Mouse (Mus musculus) stomach, embryonic 15.5 days (tissue): Measurements from ENCODE around the gene Gtf3c4. TPM values are rescaled to one million over a fixed set of nuclear protein-coding genes. Genes with fewer than 3 reads are reported as not detected.

Source experiments
- ATAC-seq: fragments of 200-750 bp; cut with Nextera tagmentation; 2 replicates; pipeline ENCODE4 v1.8.0; 2017; ENCODE audit warnings: low read depth, moderate number of reproducible peaks, moderate TSS enrichment; ENCODE audit not compliant: insufficient read depth, low FRiP score
- H3K27ac ChIP-seq: fragments of 300-500 bp; sonication (generic); 2 replicates; pipeline ENCODE4 v1.5.1; 2015; ENCODE audit warnings: mild to moderate bottlenecking, inconsistent platforms
- H3K27me3 ChIP-seq: fragments of 300-500 bp; sonication (generic); replicated peaks from 2 replicates; pipeline ENCODE4 v1.6.1; 2015; ENCODE audit warnings: inconsistent platforms
- H3K36me3 ChIP-seq: fragments of 300-500 bp; sonication (generic); 2 replicates; pipeline ENCODE4 v1.6.1; 2015; ENCODE audit warnings: inconsistent platforms
- H3K4me1 ChIP-seq: fragments of 300-500 bp; sonication (generic); 2 replicates; pipeline ENCODE4 v1.6.1; 2015; ENCODE audit warnings: inconsistent platforms
- H3K4me2 ChIP-seq: fragments of 300-500 bp; sonication (generic); 2 replicates; pipeline ENCODE4 v1.6.1; 2015; ENCODE audit warnings: mild to moderate bottlenecking, inconsistent platforms
- H3K4me3 ChIP-seq: fragments of 300-500 bp; sonication (generic); replicated peaks from 2 replicates; pipeline ENCODE4 v1.5.1; 2015; ENCODE audit warnings: inconsistent platforms
- H3K9ac ChIP-seq: fragments of 300-500 bp; sonication (generic); 2 replicates; pipeline ENCODE4 v1.6.1; 2015; ENCODE audit warnings: inconsistent platforms
- H3K9me3 ChIP-seq: fragments of 300-500 bp; sonication (generic); 2 replicates; pipeline ENCODE4 v1.6.1; 2016; ENCODE audit warnings: inconsistent platforms
- WGBS: fragments of 180-500 bp; shearing (Covaris S2); methylation state at CpG from one replicate; pipeline ENCODE4 v1.1.7; 2015; 5-methylcytosine and 5-hydroxymethylcytosine counted together
- polyA plus RNA-seq: library from polyadenylated mRNA; unstranded; fragments of >200 nt; fragmentation: Nextera tagmentation; extraction: Ambion mirVana; gene quantifications from 2 replicates; pipeline ENCODE4 v1.2.1, GENCODE M21; 2015

Gene Gtf3c4
- polyA plus RNA-seq, 1 experiment from 2014 or later: 12.5 TPM

DNA sequence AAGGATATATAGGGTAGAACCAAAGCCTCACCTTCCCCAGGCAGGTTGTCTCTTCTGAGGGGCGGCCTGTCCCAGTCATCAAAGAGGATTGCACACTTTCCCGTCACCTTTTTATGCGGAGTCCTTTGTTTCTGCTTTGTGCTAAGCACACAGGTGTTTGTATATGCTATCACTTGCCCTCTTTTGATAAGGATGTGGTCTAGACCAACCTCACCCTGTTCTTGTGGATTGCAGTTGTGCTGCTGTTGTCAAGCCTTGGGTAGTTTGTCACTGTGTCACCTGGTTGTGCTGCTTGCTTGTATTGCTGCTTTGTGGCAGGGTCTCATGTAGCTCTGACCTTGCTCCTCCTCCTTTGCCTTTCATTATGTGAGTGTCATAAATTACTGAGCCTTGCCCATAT lies 12.4 kb upstream of the Gtf3c4 start:
- Histone ChIP-seq H3K27ac (no peak overlapping the region), H3K9me3 (no peaks in the 10 kb centered on the region), H3K4me2 (no peak overlapping the region), H3K36me3 (peaks cover 20% of the 10 kb centered on the region), H3K4me1 (no peaks in the 10 kb centered on the region), H3K27me3 (no peaks in the 10 kb centered on the region), H3K4me3 (no peak overlapping the region), H3K9ac (no peak overlapping the region)
- WGBS: 74% methylated on average over 3 of the region's 3 CpGs
- ATAC-seq: no peak

DNA sequence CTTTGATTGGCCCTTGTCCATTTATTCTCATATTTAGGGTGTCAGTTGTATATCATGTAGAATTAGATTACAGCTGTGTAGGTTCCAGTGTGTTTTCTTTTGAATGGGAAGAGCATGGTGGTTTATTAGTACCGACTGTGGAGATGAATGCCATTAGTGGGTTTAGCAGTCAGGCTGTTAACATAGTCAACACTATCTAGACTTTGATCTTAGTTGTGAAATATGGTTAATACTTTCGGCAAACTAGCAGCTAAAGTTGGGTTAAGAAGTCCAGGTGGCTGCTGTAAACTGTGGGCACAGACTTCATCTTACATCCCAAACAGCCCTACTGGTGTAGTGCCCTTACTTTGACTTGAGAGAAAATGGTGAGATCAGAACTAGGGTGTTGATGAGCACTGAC lies 8.7 kb upstream of the Gtf3c4 start:
- WGBS: 82% methylated on average over 2 of the region's 2 CpGs

DNA sequence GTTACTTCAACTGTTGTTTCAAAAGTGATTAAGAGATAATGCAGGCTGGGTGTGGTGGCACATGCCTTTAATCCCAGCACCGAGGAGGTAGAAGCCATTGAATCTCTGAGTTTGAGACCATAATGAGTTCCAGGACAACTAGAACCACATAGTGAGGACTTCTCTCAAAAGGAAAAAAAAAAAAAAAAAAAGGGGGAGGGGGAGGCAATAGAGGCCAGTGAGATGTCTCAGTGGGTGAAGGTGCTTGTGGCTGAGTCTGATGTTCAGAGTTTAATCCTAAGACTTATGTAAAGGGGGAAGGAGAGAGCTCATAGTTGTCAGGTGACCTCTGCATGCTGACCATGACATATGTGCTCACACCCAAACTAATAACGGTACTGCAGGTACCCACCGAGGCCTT lies 1.9 kb upstream of the Gtf3c4 start:
- Histone ChIP-seq H3K9ac (no peak overlapping the region), H3K9me3 (no peaks in the 10 kb centered on the region), H3K36me3 (peaks cover 2% of the 10 kb centered on the region; the same call in 1 of the 2 replicates), H3K27me3 (no peaks in the 10 kb centered on the region), H3K4me2 (peak overlapping the region; percentile 87), H3K27ac (no peak overlapping the region), H3K4me1 (peaks cover 24% of the 10 kb centered on the region), H3K4me3 (peak overlapping the region; percentile 77; the same call in 1 of the 2 replicates)
- ATAC-seq: no peak
- whole genome bisulfite sequencing: 59% methylated on average over 3 of the region's 3 CpGs

More for the DNA sequence above, 8.7 kb upstream of the Gtf3c4 start:
- Histone ChIP-seq H3K9ac (no peak overlapping the region), H3K4me2 (no peak overlapping the region), H3K36me3 (peaks cover 25% of the 10 kb centered on the region), H3K4me3 (no peak overlapping the region), H3K4me1 (no peaks in the 10 kb centered on the region), H3K9me3 (no peaks in the 10 kb centered on the region), H3K27me3 (no peaks in the 10 kb centered on the region), H3K27ac (no peak overlapping the region)
- no peak for ATAC-seq

DNA sequence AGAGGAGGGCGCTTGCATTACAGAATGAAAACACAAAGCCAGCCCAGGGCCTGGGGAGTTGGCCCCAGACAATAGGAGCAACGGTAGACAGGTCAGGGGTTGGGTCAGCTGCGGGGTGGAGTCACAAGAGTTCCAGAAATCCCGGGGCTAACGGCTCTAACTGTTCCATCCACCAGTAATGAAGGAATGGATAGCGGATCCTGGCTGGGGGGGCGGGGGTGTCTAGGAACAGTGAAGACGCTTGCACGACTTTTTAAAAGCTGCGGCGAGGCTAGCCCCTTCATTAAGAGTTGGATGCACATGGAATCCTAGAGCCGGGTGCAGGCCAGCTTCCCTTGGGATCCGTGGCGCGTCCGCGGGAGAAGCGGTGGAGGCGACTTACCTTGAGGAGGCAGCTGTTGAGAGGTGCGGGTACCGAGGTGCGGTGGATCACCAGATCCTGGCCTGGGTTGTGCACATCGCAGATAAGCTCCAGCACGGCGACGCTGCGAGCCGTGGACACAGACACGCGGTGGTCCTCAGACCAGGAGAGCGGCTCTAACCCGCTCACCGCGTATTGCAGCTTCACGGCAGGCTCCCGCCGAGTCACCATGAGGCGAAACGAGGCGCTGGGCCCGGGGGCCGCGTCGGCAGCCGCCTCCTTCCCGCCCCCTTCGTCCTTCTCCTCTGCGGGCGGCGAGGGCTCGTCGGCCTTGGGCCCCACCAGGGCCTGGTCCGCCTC lies 499 bp downstream of the Gtf3c4 start:
- ATAC-seq: peak; percentile 34; the same call in 1 of the 2 replicates
- no peaks in the 10 kb centered on the region for H3K9me3 ChIP-seq

DNA sequence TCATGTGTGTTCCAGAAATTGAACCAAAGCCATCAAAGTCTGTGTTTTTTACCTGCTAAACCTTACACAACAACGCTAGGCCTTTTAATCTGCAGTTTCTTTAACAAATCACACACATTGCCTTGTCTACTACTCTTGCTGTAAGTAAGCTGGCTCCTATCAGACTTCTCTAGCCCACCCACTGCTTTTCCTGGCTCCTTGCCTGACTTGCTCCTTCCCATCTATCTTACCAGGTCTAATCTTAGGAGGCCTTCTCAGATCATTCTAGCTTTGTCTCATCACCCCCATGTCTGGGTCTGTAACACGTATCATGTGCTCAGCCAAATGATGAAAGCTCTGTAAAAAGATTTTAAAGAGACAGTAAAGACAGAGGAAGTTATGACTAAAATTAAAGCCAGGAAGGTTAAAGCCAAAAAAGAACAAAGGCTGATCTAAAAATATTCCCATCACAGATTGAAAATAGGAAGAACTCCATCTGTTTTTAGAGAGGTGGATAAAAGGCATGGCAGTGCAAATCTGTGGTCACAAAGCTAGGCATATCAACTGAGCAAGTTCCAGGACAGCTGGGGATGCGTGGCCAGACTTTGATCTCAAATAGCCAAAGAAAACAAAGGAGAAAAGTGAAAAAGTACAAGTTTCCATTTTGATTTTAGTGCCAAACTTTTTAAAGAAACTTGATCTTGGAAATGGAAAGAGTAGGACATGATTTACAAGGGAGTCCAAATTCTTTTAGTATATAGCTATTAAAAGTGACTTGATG lies 3.8 kb downstream of the Gtf3c4 start:
- ATAC-seq: no peak
- Histone ChIP-seq H3K36me3 (peaks cover 19% of the 10 kb centered on the region), H3K4me3 (no peak overlapping the region), H3K9me3 (no peaks in the 10 kb centered on the region), H3K27me3 (no peaks in the 10 kb centered on the region), H3K4me1 (peaks cover 20% of the 10 kb centered on the region), H3K4me2 (no peak overlapping the region), H3K27ac (no peak overlapping the region; the same call in 1 of the 2 replicates), H3K9ac (no peak overlapping the region)
- WGBS: 57% methylated on average over 3 of the region's 3 CpGs

More for the DNA sequence above, 499 bp downstream of the Gtf3c4 start:
- peak overlapping the region; percentile 85 for H3K9ac ChIP-seq
- WGBS: under 1% methylated on average over 53 of the region's 53 CpGs
- peaks cover 26% of the 10 kb centered on the region for H3K4me1 ChIP-seq
- peak overlapping the region; percentile 87 for H3K4me2 ChIP-seq
- H3K27me3 ChIP-seq: no peaks in the 10 kb centered on the region
- peak overlapping the region; percentile 77 for H3K4me3 ChIP-seq
- H3K36me3 ChIP-seq: peaks cover 5% of the 10 kb centered on the region
- peak overlapping the region; percentile 94 for H3K27ac ChIP-seq

DNA sequence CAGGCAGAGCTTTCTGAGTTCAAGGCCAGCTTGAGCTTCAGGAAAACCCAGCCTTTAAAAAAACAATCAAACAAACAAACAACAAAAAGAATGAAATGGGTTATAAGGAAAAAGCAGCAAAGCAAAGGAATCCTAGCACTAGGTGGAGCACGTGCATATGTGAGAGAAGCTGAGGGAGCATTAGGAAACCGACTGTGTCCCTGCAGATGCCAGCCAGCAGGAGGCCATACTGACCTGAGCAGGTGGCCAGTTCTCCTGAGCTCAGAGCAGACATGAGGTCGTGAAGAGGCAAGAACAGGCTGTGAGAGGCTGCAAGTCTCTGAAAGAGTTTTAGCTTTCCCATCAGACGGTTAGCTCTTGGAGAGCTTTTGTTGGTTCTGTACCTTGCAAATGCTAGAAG lies 10.9 kb downstream of the Gtf3c4 start:
- Histone ChIP-seq H3K27ac (no peak overlapping the region), H3K9ac (no peak overlapping the region), H3K4me3 (no peak overlapping the region), H3K4me2 (no peak overlapping the region), H3K27me3 (no peaks in the 10 kb centered on the region), H3K9me3 (no peaks in the 10 kb centered on the region), H3K36me3 (peaks cover 48% of the 10 kb centered on the region), H3K4me1 (no peaks in the 10 kb centered on the region)
- WGBS: 38% methylated on average over 4 of the region's 4 CpGs
- no peak for ATAC-seq

DNA sequence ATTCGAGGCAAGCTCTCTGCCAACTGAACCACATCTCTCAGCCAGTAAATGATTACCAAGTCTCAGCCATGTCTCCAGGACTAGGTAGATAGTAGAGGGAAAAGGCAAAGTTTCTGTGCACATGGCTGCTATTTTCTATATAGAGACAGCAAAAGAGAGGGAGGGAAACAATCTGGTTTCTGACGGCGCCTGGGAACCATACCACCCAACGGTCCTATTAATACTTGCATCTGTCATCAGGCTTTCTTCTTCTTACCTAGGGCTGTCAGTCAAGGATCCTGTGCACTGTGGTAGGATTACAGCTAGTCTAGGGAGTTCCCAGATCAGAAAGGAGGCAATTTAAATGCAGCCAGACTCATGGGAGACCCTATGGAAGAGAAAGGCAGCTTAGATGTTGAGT lies 21.3 kb downstream of the Gtf3c4 start:
- Histone ChIP-seq H3K4me1 (no peaks in the 10 kb centered on the region), H3K9ac (no peak overlapping the region), H3K4me2 (no peak overlapping the region), H3K27ac (no peak overlapping the region), H3K9me3 (no peaks in the 10 kb centered on the region), H3K27me3 (no peaks in the 10 kb centered on the region), H3K4me3 (no peak overlapping the region), H3K36me3 (peaks cover 4% of the 10 kb centered on the region; the same call in 1 of the 2 replicates)
- WGBS: 68% methylated on average over 4 of the region's 4 CpGs
- ATAC-seq: no peak

DNA sequence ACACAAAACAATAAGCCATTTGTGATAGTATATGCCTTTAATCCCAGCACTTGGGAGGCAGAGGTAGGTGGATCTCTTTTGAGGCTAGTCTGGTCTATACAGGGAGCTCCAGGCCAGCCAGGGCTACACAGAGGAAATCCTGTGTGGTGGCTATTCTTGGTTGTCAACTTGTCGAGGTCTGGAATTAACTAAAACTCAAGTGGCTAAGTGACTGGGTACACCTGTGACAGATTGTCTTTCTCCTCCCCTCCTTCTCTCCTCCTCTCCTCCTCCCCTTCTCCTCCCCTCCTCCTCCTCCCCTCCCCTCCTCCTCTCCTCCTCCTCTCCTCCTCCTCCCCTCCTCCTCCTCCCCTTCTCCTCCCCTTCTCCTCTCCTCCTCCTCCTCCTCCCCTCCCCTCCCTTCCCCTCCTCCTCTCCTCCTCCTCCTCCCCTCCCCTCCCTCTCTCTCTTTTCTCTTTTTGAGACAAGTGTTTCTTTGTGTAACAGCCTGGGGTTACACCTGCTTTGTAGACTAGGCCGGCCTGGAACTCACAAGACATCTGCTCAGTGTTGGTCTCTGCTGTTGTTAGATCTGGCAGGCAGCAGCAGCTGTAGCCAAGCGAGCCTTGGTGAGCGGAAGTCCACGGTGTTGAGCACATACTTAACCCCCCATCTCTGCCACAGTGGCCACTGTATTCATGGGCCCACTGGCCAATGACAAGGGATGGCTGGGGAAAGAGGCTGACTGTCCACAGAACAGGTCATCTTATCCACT lies 29.7 kb downstream of the Gtf3c4 start:
- Histone ChIP-seq H3K9me3 (no peaks in the 10 kb centered on the region), H3K36me3 (no peaks in the 10 kb centered on the region), H3K27me3 (no peaks in the 10 kb centered on the region), H3K9ac (no peak overlapping the region), H3K4me3 (no peak overlapping the region), H3K27ac (no peak overlapping the region), H3K4me2 (no peak overlapping the region), H3K4me1 (no peaks in the 10 kb centered on the region)
- WGBS: 52% methylated on average over 5 of the region's 5 CpGs
- no peak for ATAC-seq

DNA sequence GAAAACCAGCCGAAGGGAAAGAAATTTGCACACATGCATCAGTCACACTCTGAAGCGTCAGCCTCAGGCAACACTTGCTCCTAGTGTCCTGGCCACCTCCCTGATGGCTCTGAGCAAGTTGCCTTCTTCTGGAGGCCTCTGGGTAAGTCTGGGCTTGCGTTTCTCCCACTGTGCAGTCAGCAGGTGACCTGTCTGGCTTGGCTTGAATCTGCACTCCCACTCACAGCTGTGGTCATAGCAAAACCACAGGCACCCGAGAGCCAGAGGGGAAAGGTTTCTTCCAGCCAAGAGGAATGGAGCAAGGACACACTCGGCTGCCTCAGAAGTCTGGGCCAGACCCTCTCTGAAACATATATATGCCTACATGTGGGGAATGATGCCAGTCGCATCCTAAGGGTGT lies 31.3 kb downstream of the Gtf3c4 start:
- 79% methylated on average over 6 of the region's 6 CpGs for WGBS
- no peaks in the 10 kb centered on the region for H3K27me3 ChIP-seq
- no peak overlapping the region for H3K27ac ChIP-seq
- H3K36me3 ChIP-seq: no peaks in the 10 kb centered on the region
- H3K9ac ChIP-seq: no peak overlapping the region
- ATAC-seq: no peak
- H3K4me3 ChIP-seq: no peak overlapping the region
- H3K9me3 ChIP-seq: no peaks in the 10 kb centered on the region
- H3K4me2 ChIP-seq: no peak overlapping the region
- no peaks in the 10 kb centered on the region for H3K4me1 ChIP-seq

DNA sequence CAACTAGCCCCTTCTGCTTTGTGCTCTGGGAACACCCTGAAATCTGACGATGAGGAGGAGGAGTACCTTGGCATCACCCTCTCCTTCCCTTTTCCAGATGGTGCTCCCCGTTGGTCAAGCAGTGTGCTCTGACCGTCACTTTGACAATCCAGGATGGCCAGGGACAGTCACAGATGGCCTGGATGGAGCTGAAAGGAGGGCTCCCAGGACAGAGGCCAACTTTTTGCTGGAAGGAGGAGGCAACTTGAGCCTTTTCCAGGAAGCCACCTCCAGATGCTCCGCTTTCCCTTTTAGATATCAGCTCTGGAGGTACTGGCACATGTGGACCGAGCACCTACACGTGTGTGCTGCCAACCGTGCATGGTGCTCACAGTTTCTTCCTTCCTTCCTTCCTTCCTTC lies 36.8 kb downstream of the Gtf3c4 start:
- H3K4me3 ChIP-seq: no peak overlapping the region
- no peak for ATAC-seq
- H3K4me1 ChIP-seq: no peaks in the 10 kb centered on the region
- no peaks in the 10 kb centered on the region for H3K36me3 ChIP-seq
- WGBS: 83% methylated on average over 7 of the region's 7 CpGs
- no peak overlapping the region for H3K27ac ChIP-seq
- H3K27me3 ChIP-seq: no peaks in the 10 kb centered on the region
- H3K4me2 ChIP-seq: no peak overlapping the region
- H3K9ac ChIP-seq: no peak overlapping the region
- H3K9me3 ChIP-seq: no peaks in the 10 kb centered on the region

DNA sequence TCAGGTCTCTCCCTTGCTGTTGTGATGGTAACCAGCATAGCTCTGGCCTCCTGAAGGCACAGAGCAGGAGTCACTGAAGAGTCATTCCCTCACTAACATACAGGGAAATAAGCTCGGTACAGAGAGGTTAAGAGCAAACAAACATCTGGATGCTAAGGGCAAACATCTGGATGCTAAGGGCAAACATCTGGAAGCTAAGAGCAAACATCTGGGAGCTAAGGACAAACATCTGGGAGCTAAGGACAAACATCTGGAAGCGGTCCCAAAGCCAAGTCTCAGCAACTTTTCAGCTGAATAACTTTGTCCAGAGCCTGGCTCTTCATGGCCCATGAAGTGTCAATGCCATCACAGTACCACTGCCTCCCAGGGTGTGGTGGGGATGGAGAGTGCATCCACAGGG lies 40.6 kb downstream of the Gtf3c4 start:
- Histone ChIP-seq H3K27ac (no peak overlapping the region), H3K4me2 (no peak overlapping the region), H3K9ac (no peak overlapping the region), H3K36me3 (no peaks in the 10 kb centered on the region), H3K9me3 (no peaks in the 10 kb centered on the region), H3K4me1 (no peaks in the 10 kb centered on the region), H3K27me3 (no peaks in the 10 kb centered on the region), H3K4me3 (no peak overlapping the region)
- WGBS: 48% methylated on average over 2 of the region's 2 CpGs
- ATAC-seq: no peak

DNA sequence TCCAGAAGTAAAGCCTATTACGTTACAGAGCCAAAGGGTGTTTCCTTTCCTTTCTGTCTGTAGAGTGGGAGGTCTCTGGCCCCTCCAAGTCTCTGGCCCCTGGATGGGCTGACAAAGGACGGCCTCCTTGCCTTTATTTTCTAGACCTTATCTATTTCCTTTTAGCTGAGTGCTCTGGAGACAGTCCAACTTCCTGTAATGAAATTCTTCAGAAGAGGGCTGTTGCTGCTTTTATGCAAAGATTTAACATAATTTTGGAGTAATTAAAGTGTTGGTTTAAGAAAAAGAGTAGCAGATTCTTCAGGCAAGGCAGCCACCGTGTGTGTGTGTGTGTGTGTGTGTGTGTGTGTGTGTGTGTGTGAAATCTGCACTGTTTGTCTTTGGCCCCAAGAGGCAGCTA lies 41.8 kb downstream of the Gtf3c4 start:
- no peaks in the 10 kb centered on the region for H3K4me1 ChIP-seq
- WGBS: 26% methylated on average over 3 of the region's 3 CpGs
- H3K9ac ChIP-seq: no peak overlapping the region
- H3K27ac ChIP-seq: no peak overlapping the region
- H3K4me2 ChIP-seq: no peak overlapping the region
- no peaks in the 10 kb centered on the region for H3K27me3 ChIP-seq
- H3K36me3 ChIP-seq: no peaks in the 10 kb centered on the region
- no peaks in the 10 kb centered on the region for H3K9me3 ChIP-seq
- H3K4me3 ChIP-seq: no peak overlapping the region
- no peak for ATAC-seq
